Mouse (Mus musculus): Measurements from ENCODE around the gene Rnf208.

Rnf208 gene

DNA sequence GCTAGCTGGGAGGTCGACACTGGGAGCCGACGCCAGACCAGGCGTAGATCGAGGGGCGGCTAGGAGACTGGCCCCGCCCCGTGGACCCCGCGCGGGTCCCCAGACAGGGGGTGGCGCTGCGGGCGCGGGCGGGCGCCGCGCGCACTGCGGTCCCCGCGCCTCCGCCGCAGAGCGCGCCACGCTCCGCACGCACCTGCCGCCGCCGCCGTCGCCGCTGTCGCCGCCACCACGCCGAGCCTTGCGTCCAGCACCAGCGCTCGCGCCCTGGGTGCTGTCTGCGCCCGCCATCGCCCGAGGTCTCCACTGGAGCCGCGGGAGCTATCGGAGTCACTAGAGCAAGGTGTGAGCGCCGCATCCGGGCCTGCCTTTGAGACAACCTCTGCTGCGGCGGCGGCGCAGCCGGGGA is at the start of gene Rnf208, which contains the start of gene Cysrt1:
Gene Rnf208, plus strand, starts transcription at position 155 of the 406 bp plus-strand sequence.
Gene Cysrt1, minus strand, starts transcription at position 352 of the 406 bp plus-strand sequence.
- no peak for DNase-seq (ENCODE audit: low read depth, low spot score)

DNA sequence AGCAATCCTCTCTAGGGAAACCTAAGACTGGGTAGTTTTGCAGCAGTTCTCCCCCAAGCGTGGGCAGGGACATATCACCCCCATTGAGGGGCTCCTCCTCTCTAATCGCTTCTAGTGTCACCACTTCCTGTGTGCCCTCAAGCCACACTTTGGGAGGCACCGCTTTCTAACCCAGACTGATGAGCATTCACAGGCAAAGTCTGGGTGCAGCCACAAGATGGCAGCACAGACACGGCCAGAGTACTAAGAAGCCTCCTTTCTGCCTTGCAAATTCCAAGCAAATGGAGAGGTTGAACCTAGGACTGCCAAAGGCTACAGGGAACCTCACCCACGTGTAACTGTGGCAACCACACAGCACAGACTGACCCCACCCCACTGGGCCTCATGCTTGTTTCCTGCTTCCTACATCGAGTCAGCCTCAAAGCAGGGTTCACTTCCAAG is 48.7 kb upstream of the Rnf208 start:
- DNase-seq (ENCODE audit: low read depth, low spot score), result peak; percentile 95

DNA sequence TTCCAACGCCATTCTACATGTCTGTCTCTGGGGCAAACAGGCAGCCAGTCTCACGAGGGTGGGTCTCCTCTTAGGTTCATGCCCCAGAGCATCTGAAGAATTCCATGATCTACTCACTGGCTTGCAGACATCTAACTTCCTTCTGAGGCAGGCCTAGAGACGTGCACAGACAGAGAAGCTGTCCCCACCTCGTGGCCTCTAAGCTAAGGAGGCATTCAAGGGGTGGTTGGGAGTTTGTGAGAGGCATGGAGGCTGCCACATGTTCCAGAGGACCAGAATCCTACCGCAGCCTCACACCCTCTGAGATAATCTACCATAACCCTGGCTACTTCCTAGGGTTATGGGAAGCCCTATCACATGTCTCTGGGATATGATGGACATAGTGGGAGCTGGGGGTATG is 48.0 kb upstream of the Rnf208 start:
- no peak for DNase-seq (ENCODE audit: low read depth, low spot score)

DNA sequence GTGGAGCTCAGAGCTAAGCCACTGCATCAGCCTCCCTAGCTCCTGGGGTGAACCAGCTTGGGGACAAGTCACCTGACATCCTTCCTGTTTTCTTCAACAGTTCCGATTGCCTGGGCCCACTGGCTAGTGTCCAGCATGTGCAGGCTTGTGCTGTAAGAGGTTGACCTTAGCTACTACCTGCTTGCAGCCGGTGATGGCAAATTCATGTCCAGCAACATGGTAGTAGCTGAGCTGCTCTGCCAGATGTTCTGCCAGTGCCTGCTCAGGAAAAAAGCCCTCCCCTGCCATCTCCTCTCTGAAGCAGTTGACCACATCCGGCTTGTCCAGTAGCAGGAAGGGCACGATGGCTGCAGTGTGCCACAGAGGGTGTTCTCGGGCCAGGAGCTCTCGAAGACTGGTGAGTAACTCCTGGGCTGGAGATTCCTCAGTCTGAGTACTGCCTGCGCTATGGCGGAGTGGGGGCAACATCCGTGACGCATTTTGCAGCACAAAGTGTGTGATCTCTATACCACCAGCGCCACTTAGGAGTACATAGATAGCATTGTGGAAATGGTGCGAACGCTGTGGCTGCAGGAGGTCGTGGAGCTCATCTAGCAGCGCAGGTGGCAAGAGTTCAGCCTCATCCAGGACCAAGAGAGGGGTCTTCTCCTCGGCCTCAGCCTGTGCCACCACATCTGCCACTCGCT is 47.4 kb upstream of the Rnf208 start:
- no peak for DNase-seq (ENCODE audit: low read depth, low spot score)

DNA sequence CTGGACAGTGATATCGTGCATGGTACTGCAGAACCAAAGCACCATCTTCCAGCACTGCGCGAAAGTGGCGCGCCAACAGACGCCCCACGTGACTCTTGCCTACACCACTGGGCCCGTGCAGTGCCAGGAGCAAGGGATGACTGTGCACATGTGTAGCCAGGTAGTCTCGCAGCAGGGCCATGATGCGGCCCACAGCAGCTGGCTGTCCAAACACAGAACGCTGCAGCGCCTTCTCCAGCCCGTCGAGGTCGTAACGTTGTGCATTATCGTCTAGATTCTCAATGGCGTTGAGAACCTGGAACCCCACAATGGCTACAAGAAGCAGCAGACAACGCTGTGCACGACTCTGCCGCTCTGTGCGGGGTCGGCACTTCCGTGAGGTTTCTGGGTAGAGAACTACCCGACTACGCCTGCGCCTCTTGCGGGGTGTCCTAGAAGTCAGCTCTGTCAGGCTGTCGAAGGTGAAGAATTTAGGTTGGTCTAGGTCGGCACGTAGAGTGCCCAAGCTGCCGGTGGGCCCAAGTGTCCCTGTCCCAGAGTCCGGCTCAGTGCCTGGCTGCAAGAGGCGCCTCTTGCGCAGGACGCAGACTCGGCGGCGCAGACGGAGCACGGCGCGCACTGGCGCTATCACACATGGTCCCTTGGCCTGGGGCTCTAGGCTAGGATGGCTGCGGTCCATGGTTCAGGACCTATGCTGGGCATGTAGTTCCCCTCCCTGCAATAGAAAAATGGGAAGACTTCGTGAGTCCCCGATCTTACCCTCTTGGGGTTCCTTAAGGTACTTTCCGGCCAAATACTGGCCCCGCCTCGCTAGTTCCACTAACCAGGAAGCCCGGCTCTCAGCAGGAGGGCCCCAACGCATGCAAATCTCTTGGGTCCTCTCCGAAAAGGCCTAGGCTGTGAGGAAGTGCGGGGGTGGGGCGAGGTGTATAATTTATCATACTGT is 46.6 kb upstream of the Rnf208 start:
- no peak for DNase-seq (ENCODE audit: low read depth, low spot score)

DNA sequence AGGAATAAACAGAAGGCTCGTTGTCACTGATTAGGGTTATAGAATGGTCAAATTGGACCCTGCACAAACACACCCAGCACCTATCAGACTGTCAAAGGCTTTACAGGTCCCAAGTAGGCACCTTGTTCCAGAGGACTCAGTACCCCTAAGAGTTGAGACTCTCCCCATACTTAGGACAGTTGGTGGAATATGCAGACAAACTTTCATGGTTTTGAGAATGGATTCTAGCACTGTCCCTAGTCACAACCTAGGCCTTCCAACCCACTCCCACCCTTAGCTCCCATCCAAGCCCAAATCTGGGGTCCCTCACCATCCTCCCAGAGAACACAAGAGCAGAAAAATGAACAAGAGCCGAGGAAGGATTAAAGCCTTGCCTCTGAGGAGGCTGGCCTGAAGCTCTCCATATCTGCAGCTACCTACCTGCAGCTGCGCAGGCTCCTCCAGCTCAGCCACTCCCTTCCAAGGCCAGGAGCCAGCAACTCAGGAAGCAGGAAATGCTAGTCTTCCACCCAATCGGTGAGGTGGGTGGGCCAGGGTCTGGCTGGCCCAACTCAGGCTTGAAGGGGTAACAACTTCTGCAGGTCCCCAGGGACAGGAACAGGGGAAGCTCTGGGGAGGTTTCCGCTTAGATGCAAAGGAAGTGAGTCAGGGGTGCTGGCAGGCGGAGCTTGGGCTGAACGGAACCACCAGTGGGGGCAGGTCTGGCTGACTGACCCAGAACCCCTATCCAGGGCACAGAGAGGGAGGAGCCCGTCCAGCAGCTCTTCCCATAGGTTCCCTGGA is 45.7 kb upstream of the Rnf208 start, which contains the start of gene Tor4a:
Gene Tor4a, minus strand, starts transcription at position 715 of the 783 bp plus-strand sequence.
- DNase-seq (ENCODE audit: low read depth, low spot score), result peak; percentile 87

DNA sequence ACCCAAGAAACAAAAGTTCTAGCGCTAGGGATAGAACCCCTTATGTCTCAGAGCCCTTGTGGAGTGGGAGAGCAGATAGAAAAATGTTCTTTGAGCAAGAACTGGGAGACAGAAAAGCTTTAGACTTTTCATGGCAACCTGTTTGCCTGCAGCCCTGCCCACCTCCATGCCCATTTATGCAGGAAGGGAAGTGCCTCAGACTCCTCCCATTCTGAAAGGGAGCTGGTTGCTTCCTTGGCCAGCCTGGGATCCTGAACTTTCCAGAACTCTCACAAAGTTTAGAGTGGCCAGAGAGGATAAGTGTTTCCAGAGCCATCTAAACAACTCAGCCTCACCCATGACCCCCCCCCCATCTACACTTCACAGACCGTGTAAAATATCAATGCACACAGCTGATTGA is 44.9 kb upstream of the Rnf208 start:
- DNase-seq (ENCODE audit: low read depth, low spot score), result peak; percentile 48

DNA sequence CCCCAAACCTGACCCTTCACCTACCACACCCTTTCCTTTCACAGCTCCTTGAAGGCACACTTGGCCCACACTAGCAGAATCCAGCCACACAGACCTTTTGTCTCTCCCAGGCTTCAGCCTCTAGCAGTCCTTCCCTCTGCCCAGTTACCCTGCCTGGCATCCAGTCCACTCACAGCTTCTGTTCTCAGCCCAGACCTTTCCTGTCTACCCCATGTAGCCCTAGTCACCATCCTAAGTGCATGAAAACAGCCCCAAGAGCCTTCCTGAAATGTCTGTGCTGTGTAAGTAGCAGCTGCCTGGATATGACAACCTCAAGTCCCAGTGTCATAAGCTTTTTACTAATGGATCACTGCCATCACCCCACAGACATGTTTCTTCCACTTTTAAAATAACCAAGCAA is 44.1 kb upstream of the Rnf208 start:
- DNase-seq (ENCODE audit: low read depth, low spot score), result no peak

DNA sequence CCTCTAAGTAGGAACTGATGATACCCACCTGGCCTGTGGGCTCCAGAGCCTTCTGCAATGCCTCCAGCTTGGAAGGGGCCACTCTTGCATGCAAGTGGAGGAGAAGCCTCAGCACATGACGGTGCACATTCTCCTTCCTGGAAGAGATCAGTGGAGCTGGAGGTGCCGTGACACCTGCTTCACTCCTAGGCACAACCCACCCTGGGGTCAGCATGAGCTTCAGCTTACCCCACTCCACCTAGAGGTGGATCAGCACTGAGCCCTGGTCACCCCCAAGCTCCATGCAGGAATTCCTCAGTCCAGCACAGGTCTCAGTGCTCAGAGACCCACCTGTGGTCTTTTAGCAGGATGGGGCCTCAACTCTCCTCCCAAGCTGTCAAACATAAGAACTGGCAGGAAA is 41.4 kb upstream of the Rnf208 start:
- DNase-seq (ENCODE audit: low read depth, low spot score), result no peak

DNA sequence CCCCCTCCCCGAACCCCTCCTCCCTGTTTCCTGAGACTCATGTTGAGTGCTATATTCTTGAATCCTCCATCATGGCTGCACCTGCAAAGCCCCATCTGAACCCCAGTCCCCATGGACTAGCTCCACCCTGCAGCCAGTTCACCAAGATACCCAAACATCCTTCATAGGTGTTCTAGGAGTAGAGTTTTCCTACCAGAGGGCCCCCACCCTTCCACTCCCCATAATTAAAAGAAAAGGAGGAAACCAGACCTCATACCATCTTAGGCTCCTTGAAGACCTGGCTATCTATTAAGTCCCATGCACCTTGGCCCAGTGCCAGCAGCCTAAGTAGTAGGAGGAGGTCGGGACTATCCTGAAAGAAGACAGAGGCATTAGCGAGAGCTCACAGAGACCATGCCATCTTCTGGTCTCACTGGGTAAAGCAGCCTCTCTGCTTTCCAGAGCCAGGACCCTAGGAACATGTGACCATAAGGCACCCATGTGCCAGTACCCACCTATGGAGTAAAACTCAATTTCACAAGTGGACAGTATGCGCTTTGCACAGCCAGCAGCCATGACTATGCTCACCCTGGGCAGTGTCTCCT is 38.3 kb upstream of the Rnf208 start:
- no peak for DNase-seq (ENCODE audit: low read depth, low spot score)

DNA sequence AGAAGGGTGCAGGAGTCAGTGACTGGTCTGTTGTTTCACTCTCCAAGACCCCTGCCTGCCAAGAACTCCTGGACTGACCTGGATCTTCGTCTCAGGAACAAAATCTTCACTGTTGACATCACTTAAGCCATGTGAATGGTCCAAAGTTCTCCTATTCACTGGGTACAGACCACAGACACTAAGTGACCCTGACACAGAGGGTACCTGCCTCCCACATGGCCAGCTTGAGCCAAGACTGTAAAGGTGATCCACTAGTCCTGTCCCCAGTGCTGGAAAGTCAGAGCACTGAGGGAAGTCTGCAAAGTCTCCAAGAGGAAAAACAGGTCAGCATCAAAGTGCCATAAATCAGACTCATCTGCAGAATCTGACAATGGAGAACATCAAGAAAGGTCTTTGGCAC is 34.5 kb upstream of the Rnf208 start:
- DNase-seq (ENCODE audit: low read depth, low spot score), result no peak

DNA sequence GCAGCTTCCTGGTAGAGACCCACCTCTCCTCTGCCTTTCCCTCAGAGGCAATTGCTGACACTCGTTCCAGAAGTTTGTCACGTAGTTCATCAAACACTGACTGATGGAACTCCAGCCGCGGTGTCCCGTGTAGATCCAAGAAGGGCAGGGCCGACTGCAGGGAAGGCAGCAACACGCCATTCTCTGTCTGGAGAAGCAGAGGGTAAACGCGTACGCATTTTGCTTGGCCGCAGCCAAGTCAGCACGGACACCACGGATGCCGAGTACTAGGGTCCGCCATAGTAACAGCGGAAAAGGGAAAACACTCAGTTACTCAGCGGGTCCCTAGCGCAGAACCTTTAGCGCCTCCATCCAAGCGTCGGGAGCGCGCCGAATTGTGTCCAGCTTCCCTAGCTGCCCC is 31.4 kb upstream of the Rnf208 start:
- no peak for DNase-seq (ENCODE audit: low read depth, low spot score)

DNA sequence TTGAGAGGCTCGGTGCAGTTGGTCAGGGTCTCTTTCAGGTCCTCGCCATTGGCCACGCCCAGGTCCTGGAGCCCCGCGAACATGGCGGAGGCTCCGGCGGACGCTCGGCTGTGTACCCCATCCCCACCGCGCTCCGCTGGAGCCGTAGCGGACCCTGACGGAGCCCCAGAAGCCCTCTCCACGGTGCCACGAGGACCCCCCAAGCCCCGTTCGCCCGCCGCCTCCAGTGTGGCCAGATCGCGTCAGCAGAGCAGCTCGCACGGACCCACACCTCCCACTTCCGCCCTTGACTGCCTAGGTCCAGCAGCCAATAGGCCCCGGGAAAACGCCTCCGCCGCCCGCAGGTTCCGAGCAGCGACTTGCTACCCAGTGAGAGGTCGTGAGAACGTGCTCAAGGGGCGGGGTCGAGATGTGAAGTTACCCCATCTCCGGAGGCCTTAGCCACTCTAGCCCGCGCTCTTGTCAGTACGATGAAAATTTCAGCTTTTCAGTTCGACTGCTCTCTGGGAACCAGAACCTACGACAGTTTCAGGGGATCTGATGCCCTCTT is 30.9 kb upstream of the Rnf208 start, which contains the start of gene Nelfb:
Gene Nelfb, minus strand, starts transcription at position 369 of the 550 bp plus-strand sequence.
- DNase-seq (ENCODE audit: low read depth, low spot score), result peak; percentile 95

DNA sequence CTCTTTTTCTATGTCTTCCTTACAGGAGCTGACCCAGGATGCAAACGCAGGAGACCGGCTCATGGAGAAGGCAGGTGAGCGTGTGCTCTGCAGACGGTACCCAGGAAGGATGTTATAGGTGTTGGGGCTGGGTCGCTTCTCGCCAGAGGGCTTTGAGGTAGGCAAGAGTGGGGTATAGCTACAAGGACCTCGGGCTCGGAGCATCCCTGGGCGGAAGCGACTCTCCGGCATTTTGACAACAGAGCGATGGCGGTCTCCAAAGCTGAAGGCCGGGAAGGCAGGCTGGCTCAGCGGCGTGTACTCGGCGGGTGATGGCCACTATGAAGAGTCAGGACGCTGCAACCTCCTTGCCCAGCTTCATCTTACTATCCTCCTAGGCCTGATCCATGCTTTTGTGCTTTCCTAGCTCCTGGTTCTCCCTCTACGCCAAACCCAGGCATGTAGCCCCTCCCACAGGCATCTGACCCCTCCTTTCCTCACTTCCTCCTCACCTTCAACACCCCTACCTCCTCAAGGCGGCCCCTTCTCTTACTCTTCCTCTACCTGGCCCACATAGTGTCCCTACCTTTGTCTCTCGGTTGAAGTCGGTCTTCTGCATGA is 28.7 kb upstream of the Rnf208 start:
- no peak for DNase-seq (ENCODE audit: low read depth, low spot score)

DNA sequence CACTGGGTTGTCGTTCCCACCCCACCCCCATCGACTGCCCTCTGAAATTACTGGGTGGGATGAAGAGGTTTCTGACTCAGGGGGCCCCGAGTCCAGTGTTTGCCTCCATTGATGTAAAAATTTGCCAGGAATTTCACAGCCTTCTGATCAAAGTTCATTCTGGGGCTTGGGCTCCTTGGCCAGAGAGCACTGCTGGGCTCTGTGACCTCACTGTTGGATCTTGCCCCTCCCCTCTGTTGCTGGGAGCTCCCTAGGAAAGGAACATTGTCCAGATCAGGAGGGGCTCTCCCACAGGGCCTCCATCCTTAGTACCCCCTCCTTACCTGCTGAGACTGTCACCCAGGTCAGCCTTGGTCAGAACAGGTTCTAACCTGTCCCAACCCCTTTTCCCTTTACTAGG is 27.6 kb upstream of the Rnf208 start, which contains the start of gene Stpg3:
Gene Stpg3, minus strand, starts transcription at position 194 of the 400 bp plus-strand sequence.
- DNase-seq (ENCODE audit: low read depth, low spot score), result no peak

DNA sequence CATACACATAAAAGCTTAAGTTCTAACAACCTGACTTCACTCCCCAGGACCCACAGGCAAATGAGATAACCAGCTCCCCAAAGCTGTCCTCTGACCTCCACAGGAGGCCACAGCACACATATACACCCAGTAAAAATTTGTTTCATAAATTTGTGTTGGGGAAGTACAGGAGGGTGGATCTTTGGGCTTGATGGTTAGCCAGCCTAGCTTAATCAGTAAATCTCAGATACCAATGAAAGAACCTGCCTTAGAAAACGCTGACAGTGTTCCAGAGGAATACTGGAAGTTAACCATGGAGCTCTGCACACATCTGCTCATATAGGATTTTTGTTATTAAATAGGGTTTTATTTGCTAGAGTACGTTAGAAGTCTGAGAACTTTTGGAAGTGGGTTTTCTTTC is 24.4 kb upstream of the Rnf208 start:
- DNase-seq (ENCODE audit: low read depth, low spot score), result no peak

DNA sequence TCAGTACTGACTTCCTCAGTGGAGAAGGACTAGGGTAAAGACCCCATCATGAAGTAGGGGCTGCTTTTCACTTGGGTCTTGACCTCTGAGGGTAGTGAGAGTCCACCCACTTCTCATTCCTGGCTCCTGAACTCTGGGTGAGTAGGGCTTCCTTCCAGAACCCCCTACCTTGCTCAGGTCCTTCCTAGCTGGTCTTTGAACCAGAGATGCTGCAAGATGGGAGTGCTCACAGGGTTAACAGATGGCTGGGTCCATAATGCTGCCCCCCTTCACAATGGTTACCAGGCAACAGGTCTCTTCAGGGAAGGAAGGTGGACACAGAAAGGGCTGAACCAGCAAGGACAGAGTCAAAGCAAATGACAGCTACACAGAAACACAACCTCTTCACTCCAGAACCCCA is 23.6 kb upstream of the Rnf208 start, which contains the start of gene Fam166a:
Gene Fam166a, plus strand, starts transcription at position 301 of the 400 bp plus-strand sequence.
- DNase-seq (ENCODE audit: low read depth, low spot score), result no peak

DNA sequence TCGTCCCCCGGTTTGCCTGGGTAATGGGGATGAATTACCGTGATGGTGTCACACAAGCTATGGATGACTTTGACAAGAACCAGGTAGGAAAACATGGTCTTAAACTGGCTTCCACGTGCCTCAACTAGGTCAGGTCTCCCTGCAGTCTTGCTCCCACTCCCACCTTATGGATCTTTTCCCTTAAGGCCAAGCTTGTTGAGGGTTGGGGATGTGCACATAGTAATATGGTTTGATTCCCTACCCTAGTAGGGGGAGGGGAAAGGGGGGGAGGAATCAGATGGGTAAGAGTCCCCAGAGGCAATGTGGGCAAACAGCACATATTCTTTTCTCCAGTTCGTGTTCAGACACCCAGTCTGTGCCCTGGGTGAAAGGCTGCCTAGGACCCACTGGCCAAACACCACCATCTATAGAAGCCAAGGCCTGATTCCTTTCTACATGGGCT is 20.7 kb upstream of the Rnf208 start:
- DNase-seq (ENCODE audit: low read depth, low spot score), result no peak

DNA sequence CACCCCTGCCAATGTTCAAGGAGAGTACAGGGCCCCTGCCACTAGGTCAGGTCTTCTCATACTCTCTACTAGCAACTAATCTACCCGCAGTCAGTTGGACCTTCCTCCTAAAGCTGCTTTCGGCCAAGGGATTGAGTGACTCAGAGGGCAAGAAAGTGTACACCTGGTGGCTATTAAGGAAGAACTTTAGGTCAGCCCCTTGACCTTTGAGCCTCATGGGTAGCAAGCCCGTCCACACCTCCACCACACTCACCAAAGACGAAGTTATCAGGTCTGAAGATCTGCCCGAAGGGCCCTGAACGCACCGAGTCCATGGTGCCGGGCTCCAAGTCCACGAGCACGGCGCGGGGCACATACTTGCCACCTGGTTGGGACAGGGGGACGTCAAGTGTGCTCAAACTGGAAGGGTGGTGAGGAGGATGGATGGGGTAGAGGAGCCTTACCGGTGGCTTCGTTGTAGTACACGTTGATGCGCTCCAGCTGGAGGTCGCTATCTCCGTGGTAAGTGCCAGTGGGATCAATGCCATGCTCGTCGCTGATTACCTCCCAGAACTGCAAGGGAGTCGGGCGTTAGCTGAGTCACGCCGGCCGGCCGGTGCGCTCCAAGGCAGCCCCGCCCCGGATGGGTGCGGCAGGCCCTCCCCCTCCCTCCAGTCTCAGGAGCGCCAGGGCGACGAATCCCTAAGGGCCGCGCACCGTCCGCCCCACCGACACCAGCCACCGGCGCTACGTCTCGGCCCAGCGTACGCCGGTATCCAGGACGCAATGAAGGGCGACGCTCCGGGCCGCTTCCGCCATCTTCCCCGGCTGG is 18.2 kb upstream of the Rnf208 start:
- DNase-seq (ENCODE audit: low read depth, low spot score), result peak; percentile 81

DNA sequence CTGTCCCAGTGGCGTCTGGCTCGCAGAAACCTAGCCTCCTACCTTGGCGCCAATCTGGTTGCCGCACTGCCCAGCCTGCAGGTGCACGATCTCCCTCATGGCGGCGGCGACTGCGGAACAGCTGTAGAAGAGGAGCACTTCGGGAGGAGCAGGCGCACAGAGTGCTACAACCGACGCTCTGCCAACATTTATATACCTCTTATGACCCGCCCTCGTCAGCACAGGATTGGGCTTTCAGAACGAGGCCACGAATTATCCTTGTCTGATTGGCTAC is 17.6 kb upstream of the Rnf208 start, which contains the start of gene Tubb4b:
Gene Tubb4b, minus strand, starts transcription at position 211 of the 274 bp plus-strand sequence.
- no peak for DNase-seq (ENCODE audit: low read depth, low spot score)
